ENCODE assay signal across 9 mouse cellular contexts in genomic region chr19:26865736-26866135, GRCm38 (mm10). TPM values are rescaled to one million over a fixed set of nuclear protein-coding genes. Genes with fewer than 3 reads are reported as not detected.
DNase-seq lines count a peak whose midpoint lies in the region.
"Had no signal": no experiment of that assay in that cellular context is flagged by ENCODE, and none has a peak within 500 bp of the region (broad histone marks: within the 10 kb centered on the region; RNA-seq: fewer than 3 reads in every experiment).

No protein-coding gene starts in this region.

- WGBS in hindbrain, embryonic 10.5 days: 27% methylated on average over 7 of the region's 7 CpGs
- WGBS in midbrain, embryonic 10.5 days: 44% methylated on average over 7 of the region's 7 CpGs

- DNase-seq in adrenal gland, postnatal 14 days: peak; percentile 28
- DNase-seq in adrenal gland, adult 18-20 months (ENCODE audit: low spot score in 2 of 2): no peak
- DNase-seq in embryo, embryonic 10 days (ENCODE audit: low spot score): peak; percentile 84
- peak; percentile 58 for DNase-seq in hindbrain, embryonic 10.5 days (ENCODE audit: low spot score)
- DNase-seq in midbrain, embryonic 10.5 days (ENCODE audit: low spot score): peak; percentile 56
- DNase-seq in cerebellum, postnatal 36 days: no peak
- no peak for DNase-seq in cerebellum, adult 18-20 months
- DNase-seq in gastrocnemius, postnatal 14 days: no peak

- peaks cover 49% of the 10 kb centered on the region for H3K4me1 ChIP-seq in hindbrain, embryonic 10.5 days (replicated peaks)
- peaks cover 71% of the 10 kb centered on the region for H3K4me1 ChIP-seq in midbrain, embryonic 10.5 days

- peaks cover 2% of the 10 kb centered on the region; the same call in 1 of the 2 replicates for H3K27me3 ChIP-seq in hindbrain, embryonic 10.5 days (ENCODE audit: insufficient read depth, poor library complexity, severe bottlenecking)
- peaks cover 4% of the 10 kb centered on the region; the same call in 1 of the 2 replicates for H3K27me3 ChIP-seq in midbrain, embryonic 10.5 days (ENCODE audit: low read depth, poor library complexity, severe bottlenecking)

- H3K4me3 ChIP-seq in hindbrain, embryonic 10.5 days: no peak overlapping the region
- no peak overlapping the region for H3K4me3 ChIP-seq in midbrain, embryonic 10.5 days

- intact Hi-C loops in gastrocnemius, postnatal 14 days (cut with DNase I; ENCODE audit: low total_unique reads): no loop called here

- no peaks in the 10 kb centered on the region for H3K9me3 ChIP-seq in hindbrain, embryonic 10.5 days
- no peaks in the 10 kb centered on the region for H3K9me3 ChIP-seq in midbrain, embryonic 10.5 days (replicated peaks)

- peak overlapping the region; percentile 82 for H3K27ac ChIP-seq in hindbrain, embryonic 10.5 days
- peak overlapping the region; percentile 58 for H3K27ac ChIP-seq in midbrain, embryonic 10.5 days (replicated peaks)

- no peaks in the 10 kb centered on the region for H3K36me3 ChIP-seq in hindbrain, embryonic 10.5 days
- no peaks in the 10 kb centered on the region for H3K36me3 ChIP-seq in midbrain, embryonic 10.5 days

RNA-seq across cellular contexts. Expression of gene Gm815, which starts 19.9 kb away (rescaled TPM):
- total RNA-seq in adrenal gland, postnatal 14 days (2021): not detected in 2 replicates
- total RNA-seq in adrenal gland, adult 18-20 months (2021): not detected
- not detected in 2 replicates for polyA plus RNA-seq in hindbrain, embryonic 10.5 days (2016; fragmentation: Nextera tagmentation; extraction: Ambion mirVana)
- polyA plus RNA-seq in midbrain, embryonic 10.5 days (2016; fragmentation: Nextera tagmentation; extraction: Ambion mirVana): not detected in 2 replicates
- not detected for total RNA-seq in gastrocnemius, postnatal 14 days (2021)
- polyA plus RNA-seq: cortical plate, adult 2 months had no signal

Comparison
In these comparisons a context has a peak if more than half of its experiments do, and no peak if none do; other contexts are left out.
1. DNase-seq: peak in adrenal gland, postnatal 14 days (single experiment), embryo, embryonic 10 days (single experiment), hindbrain, embryonic 10.5 days (single experiment) and midbrain, embryonic 10.5 days (single experiment); none in adrenal gland, adult 18-20 months (0 of 2), cerebellum, postnatal 36 days (0 of 2), cerebellum, adult 18-20 months (0 of 2) and gastrocnemius, postnatal 14 days (single experiment).